Mouse (Mus musculus): ENCODE measurements around the gene Kcnt2. TPM values are rescaled to one million over a fixed set of nuclear protein-coding genes. Genes with fewer than 3 reads are reported as not detected.

The Kcnt2 gene
- polyA plus RNA-seq, 1 experiment, result 0.23 TPM

- Histone ChIP-seq H3K27ac (ENCODE audit: insufficient read depth, low read depth, low read length) (no peak overlapping the region), H3K36me3 (ENCODE audit: control insufficient read depth, insufficient read depth, low read length) (no peaks in the 10 kb centered on the region), H3K4me1 (ENCODE audit: control insufficient read depth, insufficient read depth, low read length) (no peaks in the 10 kb centered on the region), H3K27me3 (replicated peaks; ENCODE audit: control insufficient read depth, insufficient read depth, low read length) (no peaks in the 10 kb centered on the region), H3K4me3 (ENCODE audit: insufficient read depth, low read depth, low read length) (no peak overlapping the region)
- WGBS, result 72% methylated on average over 3 of the region's 3 CpGs
- TF ChIP-seq CTCF (conservative IDR thresholded peaks at IDR 0.05; ENCODE audit: insufficient read depth, insufficient read length, low read depth, low read length) (no peak), POLR2A (IDR thresholded peaks at IDR 0.05; ENCODE audit: low read depth, low read length) (no peak)
- no peak for DNase-seq
Observed at GRCm38 (mm10) chr1:140542066-140542465, 296.1 kb downstream of the Kcnt2 start.

- Histone ChIP-seq H3K27ac (ENCODE audit: insufficient read depth, low read depth, low read length) (no peak overlapping the region), H3K4me1 (ENCODE audit: control insufficient read depth, insufficient read depth, low read length) (no peaks in the 10 kb centered on the region), H3K36me3 (ENCODE audit: control insufficient read depth, insufficient read depth, low read length) (no peaks in the 10 kb centered on the region), H3K4me3 (ENCODE audit: insufficient read depth, low read depth, low read length) (no peak overlapping the region), H3K27me3 (replicated peaks; ENCODE audit: control insufficient read depth, insufficient read depth, low read length) (no peaks in the 10 kb centered on the region)
- TF ChIP-seq POLR2A (IDR thresholded peaks at IDR 0.05; ENCODE audit: low read depth, low read length) (no peak), CTCF (conservative IDR thresholded peaks at IDR 0.05; ENCODE audit: insufficient read depth, insufficient read length, low read depth, low read length) (no peak)
- no peak for DNase-seq
Observed at GRCm38 (mm10) chr1:140548711-140549110, 302.8 kb downstream of the Kcnt2 start.

GRCm38 (mm10) chr1:140560801-140561200 is 314.8 kb downstream of the Kcnt2 start:
- Histone ChIP-seq H3K4me3 (ENCODE audit: insufficient read depth, low read depth, low read length) (no peak overlapping the region), H3K36me3 (ENCODE audit: control insufficient read depth, insufficient read depth, low read length) (no peaks in the 10 kb centered on the region), H3K4me1 (ENCODE audit: control insufficient read depth, insufficient read depth, low read length) (no peaks in the 10 kb centered on the region), H3K27me3 (replicated peaks; ENCODE audit: control insufficient read depth, insufficient read depth, low read length) (no peaks in the 10 kb centered on the region), H3K27ac (ENCODE audit: insufficient read depth, low read depth, low read length) (no peak overlapping the region)
- DNase-seq, result no peak
- TF ChIP-seq CTCF (conservative IDR thresholded peaks at IDR 0.05; ENCODE audit: insufficient read depth, insufficient read length, low read depth, low read length) (no peak), POLR2A (IDR thresholded peaks at IDR 0.05; ENCODE audit: low read depth, low read length) (no peak)

- Histone ChIP-seq H3K27me3 (replicated peaks; ENCODE audit: control insufficient read depth, insufficient read depth, low read length) (no peaks in the 10 kb centered on the region), H3K4me1 (ENCODE audit: control insufficient read depth, insufficient read depth, low read length) (no peaks in the 10 kb centered on the region), H3K27ac (ENCODE audit: insufficient read depth, low read depth, low read length) (no peak overlapping the region), H3K36me3 (ENCODE audit: control insufficient read depth, insufficient read depth, low read length) (no peaks in the 10 kb centered on the region), H3K4me3 (ENCODE audit: insufficient read depth, low read depth, low read length) (no peak overlapping the region)
- TF ChIP-seq CTCF (conservative IDR thresholded peaks at IDR 0.05; ENCODE audit: insufficient read depth, insufficient read length, low read depth, low read length) (no peak), POLR2A (IDR thresholded peaks at IDR 0.05; ENCODE audit: low read depth, low read length) (no peak)
- 73% methylated on average over 7 of the region's 7 CpGs for WGBS
- DNase-seq, result no peak
Observed at GRCm38 (mm10) chr1:140572141-140572540, 326.2 kb downstream of the Kcnt2 start.

GRCm38 (mm10) chr1:140578607-140579006 is 332.6 kb downstream of the Kcnt2 start:
- 88% methylated on average over 3 of the region's 3 CpGs for WGBS
- no peak overlapping the region for H3K27ac ChIP-seq (ENCODE audit: insufficient read depth, low read depth, low read length)
- no peak for DNase-seq

GRCm38 (mm10) chr1:140588302-140588701 is 342.3 kb downstream of the Kcnt2 start:
- no peaks in the 10 kb centered on the region for H3K36me3 ChIP-seq (ENCODE audit: control insufficient read depth, insufficient read depth, low read length)

More at GRCm38 (mm10) chr1:140578607-140579006, 332.6 kb downstream of the Kcnt2 start:
- no peak for TF ChIP-seq POLR2A (IDR thresholded peaks at IDR 0.05; ENCODE audit: low read depth, low read length)
- no peak for TF ChIP-seq CTCF (conservative IDR thresholded peaks at IDR 0.05; ENCODE audit: insufficient read depth, insufficient read length, low read depth, low read length)
- H3K36me3 ChIP-seq (ENCODE audit: control insufficient read depth, insufficient read depth, low read length), result no peaks in the 10 kb centered on the region
- H3K27me3 ChIP-seq (replicated peaks; ENCODE audit: control insufficient read depth, insufficient read depth, low read length), result no peaks in the 10 kb centered on the region
- no peaks in the 10 kb centered on the region for H3K4me1 ChIP-seq (ENCODE audit: control insufficient read depth, insufficient read depth, low read length)
- no peak overlapping the region for H3K4me3 ChIP-seq (ENCODE audit: insufficient read depth, low read depth, low read length)

GRCm38 (mm10) chr1:140608765-140609297 is 362.9 kb downstream of the Kcnt2 start:
- Histone ChIP-seq H3K27ac (ENCODE audit: insufficient read depth, low read depth, low read length) (no peak overlapping the region), H3K36me3 (ENCODE audit: control insufficient read depth, insufficient read depth, low read length) (no peaks in the 10 kb centered on the region), H3K27me3 (replicated peaks; ENCODE audit: control insufficient read depth, insufficient read depth, low read length) (no peaks in the 10 kb centered on the region), H3K4me1 (ENCODE audit: control insufficient read depth, insufficient read depth, low read length) (no peaks in the 10 kb centered on the region), H3K4me3 (ENCODE audit: insufficient read depth, low read depth, low read length) (no peak overlapping the region)
- WGBS, result 85% methylated on average over 4 of the region's 4 CpGs
- TF ChIP-seq CTCF (conservative IDR thresholded peaks at IDR 0.05; ENCODE audit: insufficient read depth, insufficient read length, low read depth, low read length) (no peak), POLR2A (IDR thresholded peaks at IDR 0.05; ENCODE audit: low read depth, low read length) (no peak)
- DNase-seq, result no peak

More at GRCm38 (mm10) chr1:140588302-140588701, 342.3 kb downstream of the Kcnt2 start:
- DNase-seq, result no peak
- no peak overlapping the region for H3K27ac ChIP-seq (ENCODE audit: insufficient read depth, low read depth, low read length)
- H3K27me3 ChIP-seq (replicated peaks; ENCODE audit: control insufficient read depth, insufficient read depth, low read length), result no peaks in the 10 kb centered on the region
- WGBS, result 61% methylated on average over 3 of the region's 3 CpGs
- TF ChIP-seq CTCF (conservative IDR thresholded peaks at IDR 0.05; ENCODE audit: insufficient read depth, insufficient read length, low read depth, low read length) (no peak), POLR2A (IDR thresholded peaks at IDR 0.05; ENCODE audit: low read depth, low read length) (no peak)
- H3K4me1 ChIP-seq (ENCODE audit: control insufficient read depth, insufficient read depth, low read length), result no peaks in the 10 kb centered on the region
- H3K4me3 ChIP-seq (ENCODE audit: insufficient read depth, low read depth, low read length), result no peak overlapping the region

Data from kidney, adult 2 months (tissue).